Mouse (Mus musculus) layer of hippocampus, adult 11-12 months (tissue): ENCODE results near the gene Prkar2b.

ENCODE experiments used
- DNase-seq: peaks from one replicate; pipeline ENCODE4 v3.0.0; 2022; ENCODE audit warnings: low spot score

Gene Prkar2b

GRCm38 (mm10) chr12:32009267-32009984, 51.7 kb downstream of the Prkar2b start:
- DNase-seq: no peak

- no peak for DNase-seq
These were observed 52.4 kb downstream of the Prkar2b start for GRCm38 (mm10) chr12:32008728-32009127.

GRCm38 (mm10) chr12:32007646-32008045, 53.5 kb downstream of the Prkar2b start:
- no peak for DNase-seq

- DNase-seq: no peak
These were observed 54.1 kb downstream of the Prkar2b start for GRCm38 (mm10) chr12:32007040-32007439.

GRCm38 (mm10) chr12:32006391-32006929, 54.6 kb downstream of the Prkar2b start:
- DNase-seq: no peak

GRCm38 (mm10) chr12:32000464-32000863, 60.6 kb downstream of the Prkar2b start:
- DNase-seq: no peak

- DNase-seq: no peak
These were observed 62.4 kb downstream of the Prkar2b start for GRCm38 (mm10) chr12:31998706-31999105.

GRCm38 (mm10) chr12:31997328-31997878, 63.7 kb downstream of the Prkar2b start:
- DNase-seq: no peak

GRCm38 (mm10) chr12:31996877-31997276, 64.2 kb downstream of the Prkar2b start:
- DNase-seq: no peak

GRCm38 (mm10) chr12:31990575-31990974, 70.5 kb downstream of the Prkar2b start:
- no peak for DNase-seq

GRCm38 (mm10) chr12:31989726-31990125, 71.4 kb downstream of the Prkar2b start:
- no peak for DNase-seq

- DNase-seq: no peak
These were observed 74.6 kb downstream of the Prkar2b start for GRCm38 (mm10) chr12:31986463-31986862.

GRCm38 (mm10) chr12:31985738-31986137, 75.4 kb downstream of the Prkar2b start:
- no peak for DNase-seq

- DNase-seq: no peak
These were observed 76.4 kb downstream of the Prkar2b start for GRCm38 (mm10) chr12:31984664-31985063.

GRCm38 (mm10) chr12:31984206-31984605, 76.9 kb downstream of the Prkar2b start:
- DNase-seq: no peak

GRCm38 (mm10) chr12:31983769-31984168, 77.3 kb downstream of the Prkar2b start:
- DNase-seq: no peak

- DNase-seq: no peak
These were observed 77.9 kb downstream of the Prkar2b start for GRCm38 (mm10) chr12:31983238-31983637.

GRCm38 (mm10) chr12:31977613-31978195, 83.4 kb downstream of the Prkar2b start:
- DNase-seq: no peak

- peak; percentile 22 for DNase-seq
These were observed 84.6 kb downstream of the Prkar2b start for GRCm38 (mm10) chr12:31976544-31976943.

- peak; percentile 76 for DNase-seq
These were observed 87.5 kb downstream of the Prkar2b start for GRCm38 (mm10) chr12:31973473-31974172.

- DNase-seq: no peak
These were observed 89.5 kb downstream of the Prkar2b start for GRCm38 (mm10) chr12:31971547-31971946.

GRCm38 (mm10) chr12:31969111-31969510, 92.0 kb downstream of the Prkar2b start:
- no peak for DNase-seq

- DNase-seq: peak; percentile 63
These were observed 93.6 kb downstream of the Prkar2b start for GRCm38 (mm10) chr12:31967536-31967935.
